Mouse (Mus musculus): Measurements from ENCODE around the gene Crebbp. TPM values are rescaled to one million over a fixed set of nuclear protein-coding genes. Genes with fewer than 3 reads are reported as not detected.
A peak's percentile ranks its signal among the peaks of the same experiment; 100 is the strongest.
"Not testable (repeated sequence)": the region's sequence is repeated elsewhere in the genome, so short reads cannot be mapped to it uniquely, and the experiment has no call there.

Gene Crebbp
- polyA plus RNA-seq, 1 experiment from 2014 or later = 14.5 TPM

GRCm38 (mm10) chr16:4085851-4086387, 127.9 kb downstream of the Crebbp start:
- no peak for ATAC-seq
- no peaks in the 10 kb centered on the region for H3K27me3 ChIP-seq
- no peak for TF ChIP-seq CTCF (IDR thresholded peaks at IDR 0.05)
- in situ Hi-C loops (cut with MboI; ENCODE audit: low pct_unique_long_range_greater_than_20kb) = no loop called here
- CTCF ChIA-PET = interaction anchor here (1.1 kb wide), 2 partner anchors 9 to 18 kb away, joined by 3 read pairs; no protein-coding TSS in a partner anchor
- no peak for DNase-seq (ENCODE audit: low read depth, low spot score)
- POLR2A ChIA-PET = no interaction called here

- TF ChIP-seq CTCF (IDR thresholded peaks at IDR 0.05) = no peak
- DNase-seq (ENCODE audit: low read depth, low spot score) (no peak), ATAC-seq (no peak)
- in situ Hi-C loops (cut with MboI; ENCODE audit: low pct_unique_long_range_greater_than_20kb) = no loop called here
- POLR2A ChIA-PET = no interaction called here
- CTCF ChIA-PET = interaction anchor here (1.1 kb wide), 1 partner anchor 10 kb away, joined by 3 read pairs; no protein-coding TSS in a partner anchor
- no peaks in the 10 kb centered on the region for H3K27me3 ChIP-seq
Measured at GRCm38 (mm10) chr16:4085051-4085450, 128.7 kb downstream of the Crebbp start.

GRCm38 (mm10) chr16:4080419-4080818, 133.4 kb downstream of the Crebbp start:
- H3K27me3 ChIP-seq; ATAC-seq; in situ Hi-C loops (cut with MboI; ENCODE audit: low pct_unique_long_range_greater_than_20kb); DNase-seq (ENCODE audit: low read depth, low spot score): not testable (repeated sequence)
- POLR2A ChIA-PET = interaction anchor here (0.7 kb wide), 1 partner anchor 194 kb away, joined by 3 read pairs; no protein-coding TSS in a partner anchor
- CTCF ChIA-PET = interaction anchor here (2.0 kb wide), 1 partner anchor 15 kb away, joined by 9 read pairs; no protein-coding TSS in a partner anchor

- POLR2A ChIA-PET = no interaction called here
- DNase-seq (ENCODE audit: low read depth, low spot score) (no peak), ATAC-seq (no peak)
Measured at GRCm38 (mm10) chr16:4079656-4080055, 134.1 kb downstream of the Crebbp start.

GRCm38 (mm10) chr16:4078302-4078701, 135.5 kb downstream of the Crebbp start:
- POLR2A ChIA-PET = interaction anchor here (0.6 to 1.6 kb wide), 3 partner anchors 8 to 134 kb away, joined by 3 to 7 read pairs (median 3); no protein-coding TSS in a partner anchor
- DNase-seq (ENCODE audit: low read depth, low spot score); H3K27me3 ChIP-seq; CTCF ChIA-PET; ATAC-seq; in situ Hi-C loops (cut with MboI; ENCODE audit: low pct_unique_long_range_greater_than_20kb): not testable (repeated sequence)

More at GRCm38 (mm10) chr16:4079656-4080055, 134.1 kb downstream of the Crebbp start:
- in situ Hi-C loops (cut with MboI; ENCODE audit: low pct_unique_long_range_greater_than_20kb) = no loop called here
- no peak for TF ChIP-seq CTCF (IDR thresholded peaks at IDR 0.05)
- CTCF ChIA-PET = interaction anchor here (2.0 kb wide), 1 partner anchor 15 kb away, joined by 9 read pairs; no protein-coding TSS in a partner anchor
- H3K27me3 ChIP-seq = no peaks in the 10 kb centered on the region

GRCm38 (mm10) chr16:4077384-4078061, 136.3 kb downstream of the Crebbp start, which contains the start of gene Trap1:
Trap1 (minus strand) TSS chr16:4077827.
- no peak for TF ChIP-seq CTCF (IDR thresholded peaks at IDR 0.05)
- H3K27me3 ChIP-seq = no peaks in the 10 kb centered on the region
- POLR2A ChIA-PET = interaction anchor here (0.6 to 1.6 kb wide), 4 partner anchors 9 to 135 kb away, joined by 3 to 7 read pairs (median 4); no protein-coding TSS in a partner anchor
- peak; percentile 85 for ATAC-seq
- CTCF ChIA-PET = interaction anchor here (1.0 kb wide), 1 partner anchor 42 kb away, joined by 3 read pairs; no protein-coding TSS in a partner anchor
- peak; percentile 43 for DNase-seq (ENCODE audit: low read depth, low spot score)
- in situ Hi-C loops (cut with MboI; ENCODE audit: low pct_unique_long_range_greater_than_20kb) = no loop called here

GRCm38 (mm10) chr16:4074836-4075235, 139.0 kb downstream of the Crebbp start:
- CTCF ChIA-PET = interaction anchor here (2.4 kb wide), 1 partner anchor 12 kb away, joined by 9 read pairs; no protein-coding TSS in a partner anchor
- H3K27me3 ChIP-seq = no peaks in the 10 kb centered on the region
- TF ChIP-seq CTCF (IDR thresholded peaks at IDR 0.05) = no peak
- POLR2A ChIA-PET = interaction anchor here (0.6 kb wide), 1 partner anchor 9 kb away, joined by 3 read pairs; no protein-coding TSS in a partner anchor
- no peak for ATAC-seq
- no peak for DNase-seq (ENCODE audit: low read depth, low spot score)
- in situ Hi-C loops (cut with MboI; ENCODE audit: low pct_unique_long_range_greater_than_20kb) = loop anchor here (25.0 kb wide), 1 partner anchor 462 kb away; the partner anchor contains the start of gene Srl

- CTCF ChIA-PET = interaction anchor here (2.4 kb wide), 1 partner anchor 11 kb away, joined by 9 read pairs; no protein-coding TSS in a partner anchor
- in situ Hi-C loops (cut with MboI; ENCODE audit: low pct_unique_long_range_greater_than_20kb) = loop anchor here (25.0 kb wide), 1 partner anchor 463 kb away; the partner anchor contains the start of gene Srl
- no peaks in the 10 kb centered on the region for H3K27me3 ChIP-seq
- no peak for DNase-seq (ENCODE audit: low read depth, low spot score)
- POLR2A ChIA-PET = interaction anchor here (0.6 kb wide), 1 partner anchor 9 kb away, joined by 3 read pairs; no protein-coding TSS in a partner anchor
- ATAC-seq = no peak
- no peak for TF ChIP-seq CTCF (IDR thresholded peaks at IDR 0.05)
Measured at GRCm38 (mm10) chr16:4074297-4074696, 139.5 kb downstream of the Crebbp start.

- ChIA-PET POLR2A (no interaction called here), CTCF (interaction anchor here (1.3 to 1.4 kb wide), 2 partner anchors 10 to 220 kb away, joined by 3 read pairs; no protein-coding TSS in a partner anchor)
- ATAC-seq (peak; percentile 35), DNase-seq (ENCODE audit: low read depth, low spot score) (no peak)
- TF ChIP-seq CTCF (IDR thresholded peaks at IDR 0.05) = peak; percentile 79
- in situ Hi-C loops (cut with MboI; ENCODE audit: low pct_unique_long_range_greater_than_20kb) = loop anchor here (5.0 to 25.0 kb wide), 3 partner anchors 146 to 469 kb away; partner anchors contain the start of genes Crebbp and Srl
- H3K27me3 ChIP-seq = no peaks in the 10 kb centered on the region
Measured at GRCm38 (mm10) chr16:4068588-4068987, 145.2 kb downstream of the Crebbp start.

GRCm38 (mm10) chr16:4064945-4065344, 148.9 kb downstream of the Crebbp start:
- H3K27me3 ChIP-seq = no peaks in the 10 kb centered on the region
- ChIA-PET POLR2A (interaction anchor here (0.6 kb wide), 1 partner anchor 9 kb away, joined by 3 read pairs; no protein-coding TSS in a partner anchor), CTCF (no interaction called here)
- no peak for DNase-seq (ENCODE audit: low read depth, low spot score)
- no peak for ATAC-seq
- no peak for TF ChIP-seq CTCF (IDR thresholded peaks at IDR 0.05)
- in situ Hi-C loops (cut with MboI; ENCODE audit: low pct_unique_long_range_greater_than_20kb) = loop anchor here (5.0 to 25.0 kb wide), 3 partner anchors 150 to 472 kb away; partner anchors contain the start of genes Crebbp and Srl
